Comparison of ENCODE assay signal across 8 mouse cellular contexts in genomic region chr10:120201961-120202402, GRCm38 (mm10). TPM values are rescaled to one million over a fixed set of nuclear protein-coding genes. Genes with fewer than 3 reads are reported as not detected.
DNase-seq lines count a peak whose midpoint lies in the region; ATAC-seq lines count a peak whose summit lies in the region.

TSS of gene Irak3 (minus strand) at chr10:120202130.

- WGBS in hindbrain, embryonic 16.5 days: 2% methylated on average over 13 of the region's 13 CpGs

- H3K27me3 ChIP-seq in hindbrain, embryonic 16.5 days (replicated peaks; ENCODE audit: control insufficient read depth, insufficient read depth, low read length): peaks cover 4% of the 10 kb centered on the region
- no peaks in the 10 kb centered on the region for H3K27me3 ChIP-seq in megakaryocyte, embryonic 14.5 days (replicated peaks)

- no peak for ATAC-seq in hindbrain, embryonic 16.5 days

- DNase-seq in WW6 (ENCODE audit: low read depth, low spot score): peak; percentile 36
- peak; percentile 72 to 86 for DNase-seq in cerebellum, postnatal 25 days
- peak; percentile 82 for DNase-seq in gastrocnemius, adult 18-20 months (ENCODE audit: low spot score)
- DNase-seq in left cerebral cortex, adult 8-10 months (ENCODE audit: low spot score in 2 of 2): peak; percentile 33 to 72
- DNase-seq in right cerebral cortex, adult 2 months (ENCODE audit: low spot score in 2 of 2): peak; percentile 76 to 87
- peak; percentile 87 for DNase-seq in urinary bladder, postnatal 14 days (ENCODE audit: low spot score)

- H3K36me3 ChIP-seq in hindbrain, embryonic 16.5 days (ENCODE audit: control insufficient read depth, insufficient read depth, low read length): no peaks in the 10 kb centered on the region
- peaks cover 32% of the 10 kb centered on the region for H3K36me3 ChIP-seq in megakaryocyte, embryonic 14.5 days (replicated peaks; ENCODE audit: low read length)

- peak within 1 kb of the TSS; percentile 87 for H3K4me2 ChIP-seq in hindbrain, embryonic 16.5 days (ENCODE audit: low read length)

- H3K27ac ChIP-seq in hindbrain, embryonic 16.5 days (ENCODE audit: low read depth, low read length): no peak within 1 kb of the TSS

- H3K9ac ChIP-seq in hindbrain, embryonic 16.5 days (ENCODE audit: low read depth, low read length): peak within 1 kb of the TSS; percentile 63

- H3K4me1 ChIP-seq in hindbrain, embryonic 16.5 days (ENCODE audit: control insufficient read depth, insufficient read depth, low read depth, low read length): peaks cover 9% of the 10 kb centered on the region
- peaks cover 46% of the 10 kb centered on the region for H3K4me1 ChIP-seq in megakaryocyte, embryonic 14.5 days

- peak within 1 kb of the TSS; percentile 48 for H3K4me3 ChIP-seq in hindbrain, embryonic 16.5 days (ENCODE audit: low read length)
- H3K4me3 ChIP-seq in megakaryocyte, embryonic 14.5 days (replicated peaks): peak within 1 kb of the TSS; percentile 92

- no peaks in the 10 kb centered on the region for H3K9me3 ChIP-seq in hindbrain, embryonic 16.5 days (ENCODE audit: control insufficient read depth, low read length)
- no peaks in the 10 kb centered on the region; the same call in 1 of the 2 replicates for H3K9me3 ChIP-seq in megakaryocyte, embryonic 14.5 days

RNA-seq across cellular contexts. Expression of gene Irak3, which starts in this region (rescaled TPM):
- 1 to 10 TPM; 1.9 to 2.9 TPM for total RNA-seq in gastrocnemius, adult 18-20 months (2021)
- 0.31 and 0.55 TPM in 2 replicates for polyA plus RNA-seq in hindbrain, embryonic 16.5 days (2015; fragmentation: Nextera tagmentation; extraction: Ambion mirVana)
- total RNA-seq in left cerebral cortex, adult 8-10 months (2022): 1 to 10 TPM; 1.5 to 3.4 (median 2.2) TPM
- polyA plus RNA-seq in megakaryocyte, embryonic 14.5 days (2012; ENCODE audit: insufficient read depth, low replicate concordance): 4.9 TPM in 1 of 2 replicates, not detected in the other

Comparison
In these comparisons a context has a peak if more than half of its experiments do, and no peak if none do; other contexts are left out.
1. DNase-seq: peak in every context shown above with its lines; median percentile 87 in urinary bladder, postnatal 14 days; 82 in gastrocnemius, adult 18-20 months; 82 in right cerebral cortex, adult 2 months; 79 in cerebellum, postnatal 25 days; 52 in left cerebral cortex, adult 8-10 months; 36 in WW6.